Comparison of ENCODE assay signal across 9 mouse cellular contexts in the genomic region with DNA sequence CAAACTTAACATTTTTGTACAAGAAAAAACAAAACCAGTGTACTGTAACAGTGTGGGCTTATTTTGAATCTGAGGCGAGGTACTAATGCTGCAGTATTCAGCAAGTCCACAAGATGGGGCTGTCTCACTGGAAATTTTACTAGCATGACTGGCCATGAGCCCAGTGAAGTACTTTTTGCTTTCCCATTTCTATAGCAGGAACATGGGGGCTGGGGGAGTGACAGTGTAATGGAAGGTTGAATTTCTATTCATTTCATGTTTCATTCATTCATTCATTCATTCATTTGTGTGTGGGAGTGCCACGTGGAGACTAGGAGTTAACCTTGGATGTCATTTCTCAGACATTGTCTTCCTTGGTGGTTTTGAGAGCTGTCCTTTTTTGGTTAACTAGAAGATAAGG. TPM values are rescaled to one million over a fixed set of nuclear protein-coding genes. Genes with fewer than 3 reads are reported as not detected.
DNase-seq lines count a peak whose midpoint lies in the region; ATAC-seq lines count a peak whose summit lies in the region.
"Had no signal": no experiment of that assay in that cellular context is flagged by ENCODE, and none has a peak within 500 bp of the region (broad histone marks: within the 10 kb centered on the region; RNA-seq: fewer than 3 reads in every experiment).

No protein-coding gene starts in this region.

- H3K36me3 ChIP-seq in kidney, embryonic 15.5 days, result peaks cover 47% of the 10 kb centered on the region
- peaks cover 29% of the 10 kb centered on the region for H3K36me3 ChIP-seq in heart, embryonic 12.5 days

- H3K9ac ChIP-seq in kidney, embryonic 15.5 days, result no peak overlapping the region
- H3K9ac ChIP-seq in heart, embryonic 12.5 days, result no peak overlapping the region
- H3K9ac ChIP-seq: liver, embryonic 15.5 days had no signal

- peak; percentile 53 for DNase-seq in kidney, adult 18-20 months
- peak; percentile 73 for DNase-seq in adrenal gland, postnatal 10 days
- DNase-seq in embryo, embryonic 10.5 days (ENCODE audit: low spot score), result peak; percentile 85
- peak; percentile 14 for DNase-seq in large intestine, adult 2 months (ENCODE audit: low read depth, low spot score)
- DNase-seq in right cerebral cortex, postnatal 4 days, result peak; percentile 70

- ATAC-seq in kidney, embryonic 15.5 days (replicated peaks; ENCODE audit: low FRiP score), result no peak
- peak; percentile 22; the same call in 1 of the 2 replicates for ATAC-seq in heart, embryonic 12.5 days (ENCODE audit: insufficient number of reproducible peaks, low FRiP score)
- peak; percentile 69 for ATAC-seq in megakaryocyte, adult 5-6 weeks (ENCODE audit: poor library complexity, severe bottlenecking)

- H3K9me3 ChIP-seq in kidney, embryonic 15.5 days (replicated peaks), result no peaks in the 10 kb centered on the region
- H3K9me3 ChIP-seq in heart, embryonic 12.5 days (replicated peaks), result no peaks in the 10 kb centered on the region
- H3K9me3 ChIP-seq: liver, embryonic 15.5 days had no signal

- WGBS in kidney, embryonic 15.5 days, result 22% methylated on average over 2 of the region's 2 CpGs
- WGBS in heart, embryonic 12.5 days, result 21% methylated on average over 2 of the region's 2 CpGs
- 40% methylated on average over 2 of the region's 2 CpGs for WGBS in large intestine, adult 2 months

- H3K4me1 ChIP-seq in kidney, embryonic 15.5 days, result no peaks in the 10 kb centered on the region
- peaks cover 10% of the 10 kb centered on the region for H3K4me1 ChIP-seq in heart, embryonic 12.5 days (replicated peaks)
- H3K4me1 ChIP-seq: liver, embryonic 15.5 days had no signal

- H3K27me3 ChIP-seq in kidney, embryonic 15.5 days, result no peaks in the 10 kb centered on the region
- no peaks in the 10 kb centered on the region for H3K27me3 ChIP-seq in heart, embryonic 12.5 days (replicated peaks)
- H3K27me3 ChIP-seq: liver, embryonic 15.5 days had no signal

- H3K4me3 ChIP-seq in kidney, embryonic 15.5 days (replicated peaks), result no peak overlapping the region
- H3K4me3 ChIP-seq in heart, embryonic 12.5 days, result no peak overlapping the region
- H3K4me3 ChIP-seq: liver, embryonic 15.5 days had no signal

- no peak overlapping the region for H3K4me2 ChIP-seq in kidney, embryonic 15.5 days
- H3K4me2 ChIP-seq in heart, embryonic 12.5 days, result no peak overlapping the region
- H3K4me2 ChIP-seq: liver, embryonic 15.5 days had no signal

- no peak overlapping the region for H3K27ac ChIP-seq in kidney, embryonic 15.5 days
- no peak overlapping the region for H3K27ac ChIP-seq in heart, embryonic 12.5 days (ENCODE audit: poor library complexity, severe bottlenecking)
- H3K27ac ChIP-seq: liver, embryonic 15.5 days had no signal

RNA-seq across cellular contexts. Expression of a gene that starts 52.7 kb away (rescaled TPM):
- 28.6 and 31.1 TPM in 2 replicates for polyA plus RNA-seq in kidney, embryonic 15.5 days (2015; fragmentation: Nextera tagmentation; extraction: Ambion mirVana)
- 10 to 100 TPM; 67.8 to 80.8 TPM for total RNA-seq in adrenal gland, postnatal 10 days (2021)
- 46.1 and 46.7 TPM in 2 replicates for polyA plus RNA-seq in heart, embryonic 12.5 days (2016; fragmentation: Nextera tagmentation; extraction: Ambion mirVana)
- polyA plus RNA-seq in large intestine, adult 2 months (2012; rRNA removed), result 8.7 and 18.7 TPM in 2 replicates
- 29.2 and 36.2 TPM in 2 replicates for total RNA-seq in megakaryocyte, adult 5-6 weeks (2015)
- 70.2 and 83.9 TPM in 2 replicates for total RNA-seq in megakaryocyte, adult 5-6 weeks (2017)

Comparison
In these comparisons a context has a peak if more than half of its experiments do, and no peak if none do; other contexts are left out.
1. DNase-seq: peak in every context shown above with its lines; median percentile 85 in embryo, embryonic 10.5 days; 73 in adrenal gland, postnatal 10 days; 70 in right cerebral cortex, postnatal 4 days; 53 in kidney, adult 18-20 months; 14 in large intestine, adult 2 months.